Mouse (Mus musculus): ENCODE data around the gene Slc31a1.

Slc31a1 gene

GRCm38 (mm10) chr4:62360088-62360804 is at the start of gene Slc31a1, which contains the start of gene Fkbp15:
TSS of gene Slc31a1 (plus strand) at chr4:62360727.
TSS of gene Fkbp15 (minus strand) at chr4:62360548.
- DNase-seq (ENCODE audit: low spot score), result peak; percentile 99

DNA sequence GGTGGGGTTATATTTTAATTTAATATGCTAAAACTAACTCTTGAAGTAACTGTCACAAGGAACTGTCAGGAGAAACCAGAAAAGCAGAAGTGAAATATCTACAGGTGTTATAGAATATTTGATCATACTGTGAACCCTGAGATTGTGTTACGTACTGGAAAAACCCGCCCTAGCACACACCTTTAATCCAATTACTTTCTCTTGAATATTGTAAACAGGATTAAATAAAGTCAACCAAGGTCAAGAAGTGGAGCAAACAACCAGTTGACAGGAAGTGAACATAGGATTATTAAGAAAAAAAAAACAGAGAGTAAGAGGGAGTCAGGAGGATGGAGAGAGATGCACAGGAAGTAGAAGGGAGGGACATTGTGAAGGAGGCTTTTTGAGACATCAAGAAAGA is 47.7 kb upstream of the Slc31a1 start:
- DNase-seq (ENCODE audit: low spot score), result no peak

DNA sequence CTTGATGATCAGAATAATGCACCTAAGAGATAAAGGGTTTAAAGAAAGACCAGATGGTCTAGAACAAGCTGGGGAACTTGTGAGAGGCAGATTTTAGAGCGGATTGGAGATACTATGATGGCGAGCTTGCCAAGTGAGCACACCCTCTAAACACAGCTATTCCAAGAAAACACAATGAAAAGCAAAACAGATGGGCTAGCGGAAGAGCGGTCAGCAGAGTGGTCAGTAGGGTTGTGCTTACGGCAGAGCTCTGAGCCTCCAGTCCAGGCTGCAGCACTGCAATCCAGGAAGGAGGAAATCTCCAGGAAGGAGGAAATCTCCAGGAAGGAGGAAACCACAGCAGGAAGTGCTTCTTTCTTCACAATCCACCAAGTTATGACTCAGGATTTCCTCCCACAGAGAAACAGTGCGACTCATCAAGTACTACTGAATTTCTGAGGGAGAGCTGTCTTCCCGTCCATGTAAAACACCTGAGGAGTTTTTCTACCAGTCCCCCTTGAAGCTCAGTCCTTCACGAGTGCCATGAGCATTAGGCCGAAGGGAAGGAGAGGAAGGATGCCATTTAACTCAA is 46.8 kb upstream of the Slc31a1 start:
- no peak for DNase-seq (ENCODE audit: low spot score)

DNA sequence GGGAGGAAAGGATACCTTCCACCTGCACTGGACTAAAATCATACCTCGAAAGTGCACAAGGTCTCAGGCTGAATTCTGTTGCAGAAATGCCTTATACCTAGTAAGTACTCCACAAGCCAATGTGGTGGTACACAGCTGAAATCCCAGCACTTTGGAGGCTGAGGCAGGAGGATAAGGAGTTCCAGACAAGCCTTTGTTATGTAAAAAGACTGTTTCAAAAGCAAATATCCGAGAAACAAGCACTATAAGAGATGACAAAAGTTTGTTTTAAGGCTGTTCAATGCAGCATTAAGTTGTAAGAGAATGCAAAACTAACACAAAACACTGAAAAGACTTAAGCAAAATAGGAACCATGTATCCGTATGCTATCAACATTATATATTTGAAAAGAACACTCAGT is 46.0 kb upstream of the Slc31a1 start:
- no peak for DNase-seq (ENCODE audit: low spot score)

DNA sequence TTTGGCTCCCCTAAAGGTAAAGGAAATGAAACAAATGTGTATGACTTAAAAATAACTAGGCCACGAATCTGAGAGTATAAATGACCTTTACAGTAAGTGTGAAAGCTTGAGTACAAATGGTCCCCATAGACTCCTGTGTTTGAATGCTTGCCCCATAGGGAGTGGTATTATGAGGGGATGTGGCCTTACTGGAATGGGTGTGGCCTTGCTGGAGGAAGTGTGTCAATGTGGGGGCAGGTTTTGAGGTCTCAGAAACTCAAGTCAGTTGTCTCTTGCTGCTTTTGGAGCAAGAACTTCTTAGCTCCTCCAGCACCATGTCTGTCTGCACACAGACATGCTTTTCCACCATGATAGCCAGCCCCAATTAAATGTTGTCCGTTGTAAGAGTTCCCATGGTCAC is 44.1 kb upstream of the Slc31a1 start:
- no peak for DNase-seq (ENCODE audit: low spot score)

- no peak for DNase-seq (ENCODE audit: low spot score)
These were observed 42.2 kb upstream of the Slc31a1 start for GRCm38 (mm10) chr4:62318294-62318693.

DNA sequence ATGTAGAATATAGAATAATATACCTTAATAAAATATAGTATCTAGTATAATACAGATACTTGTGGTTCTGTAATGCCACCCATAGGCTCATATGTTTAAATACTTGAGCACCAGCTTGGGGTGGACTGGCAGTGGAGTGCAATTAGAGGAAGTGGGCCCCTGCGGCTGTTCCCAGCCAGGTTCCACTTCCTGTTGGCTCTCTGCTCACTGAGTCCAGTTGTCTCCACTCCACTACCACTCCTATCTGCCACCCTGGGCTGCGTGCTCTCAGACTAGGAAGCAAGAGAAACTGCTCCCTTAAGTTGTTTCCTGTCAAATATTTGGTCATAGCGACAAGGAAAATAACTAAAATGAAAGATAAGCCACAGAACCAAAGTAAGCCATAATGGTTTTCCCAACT is 37.8 kb upstream of the Slc31a1 start:
- DNase-seq (ENCODE audit: low spot score), result no peak

- no peak for DNase-seq (ENCODE audit: low spot score)
These were observed 34.4 kb upstream of the Slc31a1 start for GRCm38 (mm10) chr4:62326111-62326510.

DNA sequence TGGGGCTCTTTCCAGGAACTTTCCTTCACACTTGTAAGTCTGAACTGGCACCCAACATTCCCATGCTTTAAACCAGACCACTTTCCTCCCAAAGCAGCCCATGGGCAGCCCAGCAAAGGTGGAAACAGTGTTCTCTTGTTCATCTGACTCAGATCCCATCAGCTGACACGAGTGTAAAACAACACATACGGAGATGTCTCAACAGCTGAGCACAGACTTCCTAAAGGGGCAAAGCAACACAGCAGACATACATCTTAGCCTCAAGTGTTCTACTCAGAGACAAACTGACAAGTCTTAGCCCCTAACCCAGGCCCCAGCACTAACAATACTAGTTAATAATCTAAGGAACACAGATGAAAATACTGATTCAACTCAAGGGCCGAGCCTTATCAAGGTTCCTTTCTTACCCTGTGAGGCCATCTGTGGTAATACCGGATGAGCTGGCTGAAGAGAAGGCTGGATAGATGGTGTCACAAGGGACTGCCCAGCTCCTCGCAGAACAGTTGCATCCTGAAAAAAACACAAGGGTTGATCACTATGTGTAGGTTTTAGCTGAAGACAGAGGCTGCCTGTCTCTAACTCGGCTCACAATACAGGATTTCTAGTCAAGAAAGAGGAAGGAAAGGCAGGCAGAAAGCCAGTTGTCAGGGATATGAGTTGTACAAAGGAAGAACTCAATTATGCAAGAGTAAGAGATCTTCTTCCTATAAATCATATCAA is 31.4 kb upstream of the Slc31a1 start:
- no peak for DNase-seq (ENCODE audit: low spot score)

GRCm38 (mm10) chr4:62331977-62332376 is 28.6 kb upstream of the Slc31a1 start:
- DNase-seq (ENCODE audit: low spot score), result no peak

DNA sequence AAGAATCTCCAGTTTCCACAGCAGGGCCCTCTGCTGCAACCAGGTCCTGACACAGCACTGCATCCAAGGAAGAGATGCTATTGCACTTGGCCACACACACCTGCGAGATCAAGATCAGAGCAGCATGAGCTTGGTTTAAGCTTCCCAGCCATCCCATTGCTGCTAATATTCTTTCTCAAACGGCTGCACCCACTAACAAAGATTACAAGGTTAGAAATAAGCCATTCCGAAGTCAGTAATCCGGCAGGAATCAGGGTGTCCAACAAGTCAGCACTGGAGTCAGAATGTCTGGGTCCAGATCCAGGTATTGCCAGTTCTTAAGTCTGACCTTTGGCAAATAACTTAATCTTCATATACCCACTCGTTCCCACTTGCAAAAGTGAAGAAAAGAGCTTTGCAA is 22.0 kb upstream of the Slc31a1 start:
- DNase-seq (ENCODE audit: low spot score), result no peak

DNA sequence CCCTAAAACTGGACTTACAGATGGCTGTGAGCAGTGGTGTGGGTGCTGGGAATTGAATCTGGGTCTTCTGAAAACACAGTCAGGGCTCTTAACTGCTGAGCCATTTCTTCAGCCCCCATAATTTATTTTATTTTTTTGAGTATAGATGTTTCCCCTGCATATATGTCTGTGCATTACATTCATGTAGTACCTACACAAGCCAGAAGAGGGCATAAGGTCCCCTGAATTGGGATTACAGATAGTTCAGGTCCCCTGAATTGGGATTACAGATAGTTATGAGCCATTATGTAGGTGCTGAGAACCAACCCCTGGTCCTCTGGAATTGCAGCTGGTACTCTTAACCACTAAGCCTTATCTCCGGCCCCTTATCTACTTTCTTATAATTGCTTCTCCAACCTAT is 16.5 kb upstream of the Slc31a1 start:
- DNase-seq (ENCODE audit: low spot score), result peak; percentile 44

DNA sequence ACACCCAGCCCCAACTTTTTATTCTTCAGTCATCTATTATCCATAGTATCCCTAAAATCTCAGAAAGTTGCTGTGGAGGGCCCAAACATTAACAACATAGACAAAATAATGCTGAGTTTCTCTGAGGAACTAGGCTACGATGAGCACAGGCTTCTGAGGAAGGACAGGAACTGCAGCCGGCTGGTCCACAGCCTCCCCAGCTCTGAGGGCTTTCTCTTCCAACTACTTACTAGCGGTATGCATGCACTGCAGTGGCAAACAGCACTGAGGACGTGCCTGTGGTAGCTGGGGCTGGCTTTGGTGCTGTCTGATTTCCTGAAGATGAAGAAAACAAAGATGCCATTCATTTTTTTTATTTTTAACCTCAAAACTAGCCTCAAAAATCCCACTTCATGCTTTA is 14.7 kb upstream of the Slc31a1 start:
- DNase-seq (ENCODE audit: low spot score), result no peak

GRCm38 (mm10) chr4:62347605-62348328 is 12.8 kb upstream of the Slc31a1 start:
- DNase-seq (ENCODE audit: low spot score), result peak; percentile 47

DNA sequence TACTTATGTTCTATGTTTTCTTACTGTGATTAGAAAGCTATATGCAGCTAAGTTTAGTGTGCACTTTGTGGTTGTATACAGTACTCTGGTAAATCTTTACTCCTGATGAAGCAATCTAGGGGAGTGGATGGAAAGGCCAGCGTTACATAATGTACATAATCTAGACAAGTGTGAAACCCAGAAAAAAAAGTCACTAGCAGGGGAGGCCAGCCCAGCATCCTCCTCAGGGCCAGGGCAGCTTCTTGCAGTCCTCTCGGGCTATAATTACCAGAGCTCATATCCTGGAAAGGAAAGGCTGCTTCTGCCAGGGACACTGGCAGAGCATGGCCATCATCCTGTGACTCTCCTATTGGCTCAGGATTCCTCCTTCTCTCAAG is 12.2 kb upstream of the Slc31a1 start:
- peak; percentile 24 for DNase-seq (ENCODE audit: low spot score)

DNA sequence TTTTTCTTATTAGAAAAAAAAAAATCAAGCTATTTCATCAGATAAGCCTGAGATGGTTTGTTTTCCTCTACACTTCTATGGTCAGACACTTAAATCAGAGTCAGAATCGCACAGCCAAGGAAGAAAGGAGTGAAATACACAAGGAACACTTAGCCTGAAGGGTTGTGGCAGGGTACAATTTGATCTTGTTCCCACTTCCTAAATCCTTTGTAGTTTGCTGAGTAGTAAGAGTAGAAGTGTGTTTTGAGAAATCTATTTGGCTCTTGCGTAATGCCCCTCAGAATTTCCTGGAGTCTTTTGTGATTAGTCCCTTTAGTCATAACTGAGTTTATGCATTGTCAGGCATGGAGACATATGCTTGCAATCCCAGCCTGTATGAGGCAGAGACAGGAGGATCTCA is 11.2 kb upstream of the Slc31a1 start:
- DNase-seq (ENCODE audit: low spot score), result peak; percentile 80

GRCm38 (mm10) chr4:62357631-62358148 is 2.8 kb upstream of the Slc31a1 start:
- no peak for DNase-seq (ENCODE audit: low spot score)

DNA sequence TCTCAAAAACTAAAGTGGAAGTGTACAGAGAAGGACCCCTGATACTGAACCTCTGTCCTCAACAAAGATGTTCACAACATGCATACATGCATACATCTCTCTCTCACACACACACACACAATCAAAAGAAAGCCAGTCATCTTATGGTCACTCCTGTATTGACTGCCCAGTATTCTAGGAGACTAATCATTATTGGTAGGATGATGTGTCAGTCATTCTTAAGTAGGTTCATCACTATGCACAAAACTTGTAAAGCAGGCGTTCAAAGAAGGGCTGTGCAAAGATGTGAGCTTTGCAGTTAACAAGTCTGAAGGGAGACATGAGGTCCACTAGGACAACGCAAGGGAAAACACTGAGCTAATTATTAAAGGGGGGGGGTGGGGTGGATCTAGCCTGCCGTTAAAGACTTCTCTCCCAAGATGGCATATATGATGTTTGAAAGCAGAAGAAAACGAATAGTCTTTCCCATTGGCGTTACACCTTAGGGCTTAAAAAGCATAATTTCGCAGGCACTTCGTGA is 1.2 kb upstream of the Slc31a1 start:
- DNase-seq (ENCODE audit: low spot score), result no peak

- DNase-seq (ENCODE audit: low spot score), result no peak
These were observed 403 bp downstream of the Slc31a1 start for GRCm38 (mm10) chr4:62360805-62361455.

- no peak for DNase-seq (ENCODE audit: low spot score)
These were observed 1.0 kb downstream of the Slc31a1 start for GRCm38 (mm10) chr4:62361571-62361970.

DNA sequence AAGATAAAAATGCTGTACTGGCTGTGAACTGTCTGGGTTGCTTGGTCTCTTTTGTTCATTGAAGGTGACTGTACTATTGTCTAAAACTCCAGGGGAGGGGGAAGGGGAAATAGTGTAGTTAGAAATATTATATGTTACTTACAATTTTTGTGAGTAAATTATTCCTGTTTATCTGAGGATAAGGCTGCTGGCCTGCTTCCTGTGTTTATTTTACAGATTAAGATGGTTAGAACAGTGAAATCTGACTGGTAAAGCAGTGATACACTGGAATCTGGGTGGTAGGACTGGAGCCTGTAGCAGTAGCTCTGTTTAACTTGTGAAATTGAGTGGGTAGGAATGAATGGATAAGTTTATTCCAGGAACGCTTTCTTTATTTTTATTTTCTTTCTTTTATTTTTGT is 1.5 kb downstream of the Slc31a1 start:
- DNase-seq (ENCODE audit: low spot score), result no peak

DNA sequence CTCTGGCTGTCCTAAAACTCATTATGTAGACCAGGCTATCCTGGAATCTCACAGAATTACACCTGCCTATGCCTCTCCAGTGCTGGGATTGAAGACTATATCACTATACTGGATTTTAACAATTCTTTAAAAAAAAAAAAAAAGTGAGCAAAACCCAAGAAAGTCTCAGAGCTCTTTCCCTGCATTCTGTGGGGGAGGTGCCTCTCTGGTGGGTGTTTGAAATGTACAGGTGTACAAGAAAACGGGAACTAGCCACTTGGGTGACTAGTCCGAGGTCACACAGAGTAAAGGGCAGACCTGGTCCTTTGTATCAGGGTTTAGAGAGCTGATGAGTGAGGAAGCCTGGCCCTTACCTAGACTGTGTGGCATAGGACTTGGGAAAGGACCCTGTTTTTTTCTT is 1.9 kb downstream of the Slc31a1 start:
- DNase-seq (ENCODE audit: low spot score), result no peak

All from lung, postnatal 25 days (tissue).